Mouse (Mus musculus): ENCODE data around the gene Col6a2. TPM values are rescaled to one million over a fixed set of nuclear protein-coding genes. Genes with fewer than 3 reads are reported as not detected.

The Col6a2 gene
- total and polyA plus RNA-seq, 3 experiments: not detected

DNA sequence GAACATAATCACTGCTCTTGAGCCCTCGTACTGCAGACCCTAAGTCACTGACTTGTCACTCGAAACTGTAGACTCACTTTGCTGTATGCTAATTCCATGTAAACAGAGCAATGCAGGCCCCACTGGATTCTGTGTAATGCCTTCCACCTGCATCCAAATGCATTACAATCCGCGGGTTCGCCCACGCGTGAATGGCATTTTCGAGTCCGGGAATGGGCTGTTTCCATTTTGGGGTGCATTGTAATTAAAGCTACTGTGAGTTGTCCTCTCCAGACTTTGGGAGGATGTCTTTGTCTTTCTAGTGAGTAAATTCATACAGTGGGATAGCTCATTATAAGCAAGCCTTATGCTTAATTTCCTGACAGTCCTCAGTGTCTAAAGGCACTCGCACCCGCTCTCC is 42.1 kb upstream of the Col6a2 start:
- no peaks in the 10 kb centered on the region for H3K4me1 ChIP-seq (ENCODE audit: control insufficient read depth in 1 of 2, insufficient read depth in 2 of 2, low read length in 2 of 2)
- no peak for DNase-seq (ENCODE audit: low read depth, low spot score)
- peaks cover 0 to 1% of the 10 kb centered on the region in 2 experiments; a peak in 3 of 4 replicates for H3K27me3 ChIP-seq (ENCODE audit: control insufficient read depth in 1 of 2, insufficient read depth in 2 of 2, low read length in 2 of 2)
- no peaks in the 10 kb centered on the region for H3K9me3 ChIP-seq (replicated peaks; ENCODE audit: insufficient read depth, low read length)
- no peak overlapping the region for H3K4me3 ChIP-seq (ENCODE audit: control insufficient read depth in 1 of 2, insufficient read depth in 1 of 2, low read depth in 2 of 2, low read length in 2 of 2)
- no peak overlapping the region for H3K9ac ChIP-seq (ENCODE audit: control insufficient read depth, low read depth, low read length, poor library complexity, severe bottlenecking)
- no peak for TF ChIP-seq MYC (IDR thresholded peaks at IDR 0.05; ENCODE audit: low read depth, low read length)
- TF ChIP-seq POLR2AphosphoS5 (IDR thresholded peaks at IDR 0.05; ENCODE audit: borderline replicate concordance, low read depth, low read length): no peak
- no peak for TF ChIP-seq MAFK (IDR thresholded peaks at IDR 0.05; ENCODE audit: borderline replicate concordance, low read depth, low read length)
- no peak for TF ChIP-seq TBP (IDR thresholded peaks at IDR 0.05; ENCODE audit: low read depth, low read length)
- TF ChIP-seq RAD21 (IDR thresholded peaks at IDR 0.05; ENCODE audit: low read depth, low read length): no peak
- no peaks in the 10 kb centered on the region for H3K36me3 ChIP-seq (ENCODE audit: control insufficient read depth in 1 of 2, insufficient read depth in 2 of 2, low read length in 2 of 2)
- H3K27ac ChIP-seq (ENCODE audit: control insufficient read depth, low read depth, low read length): no peak overlapping the region
- no peaks in the 10 kb centered on the region for H3K79me2 ChIP-seq (ENCODE audit: control insufficient read depth, insufficient read depth, low read length, poor library complexity)

DNA sequence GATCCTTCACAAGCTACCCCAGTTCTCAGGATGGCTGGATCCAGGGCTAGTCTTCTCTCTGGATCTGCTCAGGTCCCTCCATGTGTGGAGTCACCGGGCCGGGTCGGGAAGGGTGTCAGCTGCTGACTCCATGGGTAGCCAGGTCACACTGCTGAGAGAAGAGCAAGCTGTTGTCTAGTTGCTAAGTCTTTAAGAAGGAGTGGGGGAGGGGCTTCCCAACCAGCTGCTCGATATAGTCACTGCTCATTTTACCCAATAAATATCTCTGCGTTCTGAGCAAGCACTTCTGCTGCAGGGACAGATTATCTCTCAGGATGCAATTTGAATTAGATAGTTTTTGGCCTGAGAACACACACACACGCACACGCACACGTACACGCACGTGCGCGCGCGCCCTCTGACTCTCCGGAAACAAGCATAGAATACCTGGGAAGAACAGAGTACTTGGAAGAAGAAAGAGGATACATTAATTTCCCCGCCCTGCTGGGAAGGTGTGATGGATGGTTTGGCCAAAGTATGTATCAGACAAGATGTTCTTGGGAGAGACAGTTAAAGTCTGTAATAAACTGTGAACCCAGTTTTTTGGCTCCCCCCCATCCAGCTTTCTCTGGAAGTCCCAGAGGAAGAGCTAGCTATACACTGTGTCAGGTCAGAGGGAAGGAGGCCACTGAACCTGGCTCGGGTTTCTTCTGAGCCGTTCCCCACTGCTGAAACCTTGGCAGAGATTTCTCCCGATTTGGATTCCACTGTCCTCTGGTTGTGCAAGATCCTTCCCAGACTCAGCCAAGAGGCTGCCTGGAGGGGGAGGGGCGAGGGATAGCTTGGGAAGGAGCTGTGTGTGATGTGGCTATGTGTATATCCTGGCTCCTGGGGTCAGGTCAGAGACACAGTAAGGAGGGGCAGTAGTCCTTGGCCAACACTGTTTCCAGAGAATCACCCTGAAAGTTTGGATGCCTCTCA is 41.0 kb upstream of the Col6a2 start:
- H3K4me1 ChIP-seq (ENCODE audit: control insufficient read depth in 1 of 2, insufficient read depth in 2 of 2, low read length in 2 of 2): no peaks in the 10 kb centered on the region

More for the DNA sequence above, 41.0 kb upstream of the Col6a2 start:
- Histone ChIP-seq H3K9ac (ENCODE audit: control insufficient read depth, low read depth, low read length, poor library complexity, severe bottlenecking) (no peak overlapping the region), H3K27me3 (ENCODE audit: control insufficient read depth in 1 of 2, insufficient read depth in 2 of 2, low read length in 2 of 2) (peaks cover 0 to 10% of the 10 kb centered on the region in 2 experiments), H3K36me3 (ENCODE audit: control insufficient read depth in 1 of 2, insufficient read depth in 2 of 2, low read length in 2 of 2) (no peaks in the 10 kb centered on the region), H3K9me3 (replicated peaks; ENCODE audit: insufficient read depth, low read length) (no peaks in the 10 kb centered on the region), H3K4me3 (ENCODE audit: control insufficient read depth in 1 of 2, insufficient read depth in 1 of 2, low read depth in 2 of 2, low read length in 2 of 2) (no peak overlapping the region), H3K27ac (ENCODE audit: control insufficient read depth, low read depth, low read length) (no peak overlapping the region), H3K79me2 (ENCODE audit: control insufficient read depth, insufficient read depth, low read length, poor library complexity) (no peaks in the 10 kb centered on the region)
- TF ChIP-seq ZMIZ1 (IDR thresholded peaks at IDR 0.05; ENCODE audit: low read depth, low read length): no peak
- no peak for TF ChIP-seq POLR2A (IDR thresholded peaks at IDR 0.05; ENCODE audit: control insufficient read depth in 1 of 2, insufficient read depth in 1 of 2, low read depth in 1 of 2, low read length in 2 of 2, poor library complexity in 1 of 2)
- no peak for TF ChIP-seq GABPA (IDR thresholded peaks at IDR 0.05; ENCODE audit: low read depth, low read length)
- TF ChIP-seq ZNF384 (IDR thresholded peaks at IDR 0.05; ENCODE audit: low read depth, low read length): no peak
- no peak for TF ChIP-seq ZC3H11A (IDR thresholded peaks at IDR 0.05; ENCODE audit: low read depth, low read length)
- no peak for TF ChIP-seq EP300 (IDR thresholded peaks at IDR 0.05; ENCODE audit: low read depth in 1 of 2, low read length in 2 of 2)
- TF ChIP-seq POLR2AphosphoS5 (IDR thresholded peaks at IDR 0.05; ENCODE audit: borderline replicate concordance, low read depth, low read length): no peak
- TF ChIP-seq NRF1 (IDR thresholded peaks at IDR 0.05; ENCODE audit: insufficient read depth, low read depth, low read length, poor library complexity, severe bottlenecking): no peak
- no peak for TF ChIP-seq SIN3A (IDR thresholded peaks at IDR 0.05; ENCODE audit: low read length)
- TF ChIP-seq JUND (IDR thresholded peaks at IDR 0.05; ENCODE audit: low read depth, low read length): no peak
- TF ChIP-seq SMC3 (IDR thresholded peaks at IDR 0.05; ENCODE audit: low read depth, low read length): no peak
- TF ChIP-seq CHD1 (IDR thresholded peaks at IDR 0.05; ENCODE audit: low read depth, low read length): no peak
- TF ChIP-seq MYB (IDR thresholded peaks at IDR 0.05; ENCODE audit: low read depth, low read length): no peak
- TF ChIP-seq TBP (IDR thresholded peaks at IDR 0.05; ENCODE audit: low read depth, low read length): no peak
- no peak for TF ChIP-seq MAZ (IDR thresholded peaks at IDR 0.05; ENCODE audit: low read depth, low read length)
- no peak for DNase-seq (ENCODE audit: low read depth, low spot score)

Data from MEL (cell line).